Comparison of ENCODE assay signal across 16 mouse cellular contexts in genomic region chr14:91852258-91852657, GRCm38 (mm10).
"Had no signal": no experiment of that assay in that cellular context is flagged by ENCODE, and none has a peak within 500 bp of the region (broad histone marks: within the 10 kb centered on the region; RNA-seq: fewer than 3 reads in every experiment).

No protein-coding gene starts in this region.

- H3K27ac ChIP-seq: neural tube, embryonic 13.5 days; neural tube, embryonic 15.5 days; stomach, embryonic 15.5 days; stomach, postnatal 0 days had no signal

- H3K4me1 ChIP-seq: neural tube, embryonic 13.5 days; neural tube, embryonic 15.5 days; stomach, embryonic 15.5 days had no signal

- H3K36me3 ChIP-seq: neural tube, embryonic 13.5 days; neural tube, embryonic 15.5 days; stomach, embryonic 15.5 days had no signal

- H3K4me3 ChIP-seq: neural tube, embryonic 13.5 days; neural tube, embryonic 15.5 days; stomach, embryonic 15.5 days had no signal

- DNase-seq: retina, postnatal 1 day; right cerebral cortex, adult 18-20 months; right cerebral cortex, postnatal 14 days; right cerebral cortex, postnatal 25 days; right cerebral cortex, postnatal 4 days; spleen, adult 18-20 months; thymus, adult 18-20 months; thymus, adult 2 months; thymus, postnatal 14 days; thymus, postnatal 25 days; thymus, postnatal 36 days; thymus, postnatal 4 days had no signal

- H3K9me3 ChIP-seq: neural tube, embryonic 13.5 days; stomach, embryonic 15.5 days had no signal

- H3K9ac ChIP-seq: neural tube, embryonic 13.5 days; neural tube, embryonic 15.5 days; stomach, embryonic 15.5 days had no signal

- H3K4me2 ChIP-seq: neural tube, embryonic 13.5 days; neural tube, embryonic 15.5 days; stomach, embryonic 15.5 days had no signal

- H3K27me3 ChIP-seq: neural tube, embryonic 13.5 days; neural tube, embryonic 15.5 days; stomach, embryonic 15.5 days had no signal
